Mouse (Mus musculus) adrenal gland, adult (tissue): ENCODE results near the gene Slc12a9.
"Not testable (repeated sequence)": the region's sequence is repeated elsewhere in the genome, so short reads cannot be mapped to it uniquely, and the experiment has no call there.

Source experiments
- DNase-seq, 2 experiments: peaks; one replicate each; pipeline ENCODE4 v3.0.0; 2022 to 2023; ENCODE audit warnings: low spot score in 1 of 2; ENCODE audit not compliant: inconsistent age in 2 of 2

Slc12a9 gene

GRCm38 (mm10) chr5:137289591-137290365 lies 43.6 kb downstream of the Slc12a9 start:
- DNase-seq: peak in 1 of 2 experiments; percentile 27

GRCm38 (mm10) chr5:137288999-137289470 lies 44.4 kb downstream of the Slc12a9 start:
- DNase-seq: peak in 1 of 2 experiments; percentile 62

- DNase-seq: peak in 1 of 2 experiments; percentile 63
These were observed 45.2 kb downstream of the Slc12a9 start for GRCm38 (mm10) chr5:137287953-137288743.

- peak in 1 of 2 experiments; percentile 65 for DNase-seq
These were observed 46.1 kb downstream of the Slc12a9 start, which contains the start of gene Ache for GRCm38 (mm10) chr5:137287032-137287952. Ache (plus strand) TSS chr5:137287519.

- DNase-seq: peak; percentile 84 to 94
These were observed 46.8 kb downstream of the Slc12a9 start for GRCm38 (mm10) chr5:137286655-137287031.

GRCm38 (mm10) chr5:137285986-137286385 lies 47.4 kb downstream of the Slc12a9 start:
- DNase-seq: no peak

GRCm38 (mm10) chr5:137285045-137285444 lies 48.4 kb downstream of the Slc12a9 start:
- peak in 1 of 2 experiments; percentile 73 for DNase-seq

GRCm38 (mm10) chr5:137284411-137284810 lies 49.0 kb downstream of the Slc12a9 start:
- not testable (repeated sequence) for DNase-seq

GRCm38 (mm10) chr5:137277360-137278342 lies 55.7 kb downstream of the Slc12a9 start:
- DNase-seq: peak in 1 of 2 experiments; percentile 80

- DNase-seq: no peak
These were observed 65.1 kb downstream of the Slc12a9 start for GRCm38 (mm10) chr5:137268131-137268910.

GRCm38 (mm10) chr5:137264787-137265186 lies 68.6 kb downstream of the Slc12a9 start:
- DNase-seq: no peak
